ENCODE assay signal across 15 mouse cellular contexts in the genomic region with DNA sequence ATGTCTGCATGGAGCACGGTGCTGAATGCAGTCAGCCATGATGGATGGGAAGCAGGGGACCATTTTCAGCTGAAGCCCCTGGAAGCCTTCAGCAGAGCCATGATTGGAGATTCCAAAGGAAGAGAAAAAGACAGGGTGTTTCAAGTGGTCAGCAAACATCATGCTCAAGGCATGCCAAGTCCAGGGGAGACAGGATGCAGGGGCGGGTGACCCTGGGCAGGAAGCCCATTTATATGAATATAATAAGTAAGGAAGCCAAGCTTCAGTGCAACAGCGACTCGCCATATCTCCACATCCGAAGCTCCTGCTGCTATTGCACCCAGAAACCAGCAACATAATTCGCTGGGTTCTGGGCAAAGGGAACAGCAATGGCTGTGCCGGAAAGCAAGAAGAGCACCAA. TPM values are rescaled to one million over a fixed set of nuclear protein-coding genes. Genes with fewer than 3 reads are reported as not detected.
DNase-seq lines count a peak whose midpoint lies in the region; ATAC-seq and TF ChIP-seq lines count a peak whose summit lies in the region.
"Had no signal": no experiment of that assay in that cellular context is flagged by ENCODE, and none has a peak within 500 bp of the region (broad histone marks: within the 10 kb centered on the region; RNA-seq: fewer than 3 reads in every experiment).

No protein-coding gene starts in this region.

- no peak overlapping the region for H3K4me2 ChIP-seq in kidney, embryonic 16.5 days (replicated peaks; ENCODE audit: low read depth, low read length)
- no peak overlapping the region for H3K4me2 ChIP-seq in liver, postnatal 0 days (ENCODE audit: low read depth, low read length)
- H3K4me2 ChIP-seq: embryonic facial prominence, embryonic 13.5 days; hindbrain, embryonic 15.5 days; limb, embryonic 13.5 days had no signal

- H3K27me3 ChIP-seq in kidney, embryonic 16.5 days (ENCODE audit: insufficient read depth, low read length): no peaks in the 10 kb centered on the region
- no peaks in the 10 kb centered on the region for H3K27me3 ChIP-seq in liver, postnatal 0 days (ENCODE audit: insufficient read depth, low read length)
- H3K27me3 ChIP-seq: embryonic facial prominence, embryonic 13.5 days; hindbrain, embryonic 15.5 days; limb, embryonic 13.5 days had no signal

- no peak overlapping the region for H3K9ac ChIP-seq in kidney, embryonic 16.5 days (replicated peaks; ENCODE audit: low read length)
- no peak overlapping the region for H3K9ac ChIP-seq in liver, postnatal 0 days (replicated peaks)
- H3K9ac ChIP-seq: embryonic facial prominence, embryonic 13.5 days; hindbrain, embryonic 15.5 days; limb, embryonic 13.5 days had no signal

- H3K36me3 ChIP-seq in kidney, embryonic 16.5 days (ENCODE audit: insufficient read depth, low read length): no peaks in the 10 kb centered on the region
- H3K36me3 ChIP-seq in liver, postnatal 0 days (replicated peaks; ENCODE audit: insufficient read depth, low read length): no peaks in the 10 kb centered on the region
- H3K36me3 ChIP-seq: embryonic facial prominence, embryonic 13.5 days; hindbrain, embryonic 15.5 days; limb, embryonic 13.5 days had no signal

- H3K27ac ChIP-seq in kidney, embryonic 16.5 days (ENCODE audit: low read length): no peak overlapping the region
- H3K27ac ChIP-seq in liver, postnatal 0 days (ENCODE audit: low read depth): no peak overlapping the region
- H3K27ac ChIP-seq: embryonic facial prominence, embryonic 13.5 days; hindbrain, embryonic 15.5 days; limb, embryonic 13.5 days had no signal

- H3K4me1 ChIP-seq in kidney, embryonic 16.5 days (ENCODE audit: insufficient read depth, low read length): peaks cover 3% of the 10 kb centered on the region; the same call in 1 of the 2 replicates
- no peaks in the 10 kb centered on the region for H3K4me1 ChIP-seq in liver, postnatal 0 days (ENCODE audit: insufficient read depth)
- H3K4me1 ChIP-seq: limb, embryonic 13.5 days had no signal

- 73% methylated on average over 7 of the region's 7 CpGs for WGBS in kidney, embryonic 16.5 days
- WGBS in liver, postnatal 0 days (ENCODE audit: insufficient replicate concordance): 66% methylated on average over 7 of the region's 7 CpGs

- H3K4me3 ChIP-seq in kidney, embryonic 16.5 days (ENCODE audit: low read length): no peak overlapping the region
- no peak overlapping the region for H3K4me3 ChIP-seq in liver, postnatal 0 days (ENCODE audit: low read depth, low read length)
- H3K4me3 ChIP-seq: embryonic facial prominence, embryonic 13.5 days; hindbrain, embryonic 15.5 days; limb, embryonic 13.5 days had no signal

- DNase-seq in kidney, adult 11 months: peak; percentile 27
- DNase-seq in adrenal gland, postnatal 25 days: peak; percentile 52
- DNase-seq in kidney, adult 8-10 months: peak; percentile 9 to 36
- peak; percentile 75 for DNase-seq in lung, postnatal 10 days
- DNase-seq in neural tube, embryonic 10.5 days (ENCODE audit: extremely low spot score, low spot score): no peak
- no peak for DNase-seq in liver, postnatal 0 days
- DNase-seq in MN1 (ENCODE audit: low spot score): no peak
- DNase-seq: gastrocnemius, postnatal 10 days; right cerebral cortex, adult 18-20 months had no signal

- TF ChIP-seq EP300 in liver, postnatal 0 days (IDR thresholded peaks at IDR 0.05; ENCODE audit: low read depth): no peak

- no peak for TF ChIP-seq CTCF in liver, postnatal 0 days (IDR thresholded peaks at IDR 0.05; ENCODE audit: low read depth)

- no peak for ATAC-seq in kidney, embryonic 16.5 days (ENCODE audit: low FRiP score, low TSS enrichment)
- ATAC-seq in liver, postnatal 0 days: no peak
- ATAC-seq: forebrain, embryonic 14.5 days had no signal

- H3K9me3 ChIP-seq in kidney, embryonic 16.5 days (ENCODE audit: low read length): no peaks in the 10 kb centered on the region
- H3K9me3 ChIP-seq in liver, postnatal 0 days (ENCODE audit: low read length): no peaks in the 10 kb centered on the region
- H3K9me3 ChIP-seq: embryonic facial prominence, embryonic 13.5 days; hindbrain, embryonic 15.5 days; limb, embryonic 13.5 days had no signal

RNA-seq across cellular contexts. Expression of gene Pitpnm3, which starts 41.1 kb away (rescaled TPM):
- 0.15 and 0.16 TPM in 2 replicates for polyA plus RNA-seq in kidney, embryonic 16.5 days (2015; fragmentation: Nextera tagmentation; extraction: Ambion mirVana)
- total RNA-seq in adrenal gland, postnatal 25 days (2021): 1.8 and 1.9 TPM in 2 replicates
- 0.02 TPM in 1 of 2 replicates, not detected in the other for polyA plus RNA-seq in liver, postnatal 0 days (2015; fragmentation: Nextera tagmentation; extraction: Ambion mirVana)

RNA-seq across cellular contexts. Expression of gene Pimreg, which starts 52.6 kb away (rescaled TPM):
- 131 and 137 TPM in 2 replicates for polyA plus RNA-seq in kidney, embryonic 16.5 days (2015; fragmentation: Nextera tagmentation; extraction: Ambion mirVana)
- total RNA-seq in adrenal gland, postnatal 25 days (2021): 8.4 and 13.2 TPM in 2 replicates
- 7.0 and 7.4 TPM in 2 replicates for polyA plus RNA-seq in liver, postnatal 0 days (2015; fragmentation: Nextera tagmentation; extraction: Ambion mirVana)

RNA-seq across cellular contexts. Expression of gene Aipl1, which starts 57.1 kb away (rescaled TPM):
- 0.30 and 0.39 TPM in 2 replicates for polyA plus RNA-seq in kidney, embryonic 16.5 days (2015; fragmentation: Nextera tagmentation; extraction: Ambion mirVana)
- total RNA-seq in adrenal gland, postnatal 25 days (2021): 0.18 TPM in 1 of 2 replicates, not detected in the other
- 0.05 and 0.11 TPM in 2 replicates for polyA plus RNA-seq in liver, postnatal 0 days (2015; fragmentation: Nextera tagmentation; extraction: Ambion mirVana)
- polyA plus RNA-seq: stomach, embryonic 14.5 days had no signal

Comparison
In these comparisons a context has a peak if more than half of its experiments do, and no peak if none do; other contexts are left out.
1. DNase-seq: peak in kidney, adult 11 months (single experiment), adrenal gland, postnatal 25 days (single experiment), kidney, adult 8-10 months (2 of 2) and lung, postnatal 10 days (single experiment); none in neural tube, embryonic 10.5 days (single experiment), liver, postnatal 0 days (single experiment) and MN1 (single experiment).
2. RNA of gene Pimreg, which starts 52.6 kb away (polyA plus RNA-seq): 131 to 137 TPM in kidney, embryonic 16.5 days; 7.0 to 7.4 TPM in liver, postnatal 0 days; every median in the first group is over 10 times any median in the second.